Mouse (Mus musculus): ENCODE results near the gene Hspb9.

Gene Hspb9

GRCm38 (mm10) chr11:100705095-100705747, 8.4 kb upstream of the Hspb9 start:
- DNase-seq (ENCODE audit: low read depth, low spot score), result no peak

GRCm38 (mm10) chr11:100709201-100709810, 4.3 kb upstream of the Hspb9 start:
- DNase-seq (ENCODE audit: low read depth, low spot score), result no peak

- DNase-seq (ENCODE audit: low read depth, low spot score), result no peak
These were observed 3.1 kb upstream of the Hspb9 start for GRCm38 (mm10) chr11:100710528-100710927.

DNA sequence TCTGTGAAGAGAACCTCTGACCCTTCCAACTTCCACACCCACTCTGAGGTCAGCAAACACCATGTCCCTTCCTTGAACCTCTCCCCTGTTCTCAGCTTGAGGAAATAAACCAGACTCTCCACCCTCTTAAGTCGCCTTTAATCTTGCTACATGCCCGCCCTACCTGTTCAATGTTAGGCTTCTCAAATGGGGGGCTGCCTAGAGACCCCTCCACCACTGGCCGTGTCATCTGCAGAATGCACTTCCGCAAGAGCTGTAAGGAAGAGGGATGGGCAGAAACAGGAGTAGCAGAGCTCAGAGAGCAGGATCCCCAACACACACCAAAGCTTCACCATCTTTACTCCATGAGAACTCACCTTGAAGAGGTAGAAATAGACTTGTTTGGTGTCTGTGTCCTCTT, 2.7 kb upstream of the Hspb9 start:
- DNase-seq (ENCODE audit: low read depth, low spot score), result no peak

DNA sequence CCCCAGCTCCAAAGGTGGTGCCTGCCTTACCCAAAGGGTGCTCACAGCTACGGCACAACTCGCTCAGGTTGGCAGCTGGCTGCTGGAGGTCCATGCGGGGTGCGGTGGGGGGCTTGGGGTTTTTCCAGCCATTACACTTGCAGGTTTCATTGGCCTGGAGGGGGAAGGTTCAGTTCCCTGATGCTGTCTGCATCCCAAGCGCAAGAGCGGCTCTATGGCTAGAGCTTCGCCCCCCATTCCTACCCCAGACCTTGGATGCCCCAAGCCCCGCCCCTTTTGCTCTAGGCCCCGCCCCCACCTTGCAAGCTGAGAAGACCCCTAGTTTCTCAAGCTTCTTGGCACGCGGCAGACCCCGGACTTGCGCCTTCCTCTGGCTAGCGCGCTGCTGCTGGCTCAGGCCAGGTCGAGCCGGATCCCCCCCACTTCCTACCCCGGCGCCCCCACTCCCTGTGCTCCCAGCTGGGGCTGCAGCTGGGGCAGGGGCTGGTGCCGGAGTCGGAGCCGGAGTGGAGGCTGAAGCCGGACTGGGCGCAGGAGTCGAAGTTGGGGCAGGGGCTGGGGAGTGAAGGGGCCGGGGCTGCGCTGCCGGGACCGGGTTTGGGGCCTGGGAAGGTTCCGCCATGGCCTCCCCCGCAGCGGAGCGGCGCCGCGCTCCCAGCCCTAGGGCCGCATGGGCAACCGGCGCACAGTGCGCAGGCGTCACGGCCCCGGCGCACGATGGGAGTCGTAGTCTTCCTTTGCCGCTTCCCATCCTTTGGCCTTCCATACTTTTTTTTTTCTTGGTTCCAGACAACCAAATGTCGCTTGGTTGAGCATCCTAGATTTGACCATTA, 1.7 kb upstream of the Hspb9 start, which contains the start of gene Kat2a:
Gene Kat2a, minus strand, starts transcription at position 683 of the 833 bp plus-strand sequence.
- peak; percentile 71 for DNase-seq (ENCODE audit: low read depth, low spot score)

- no peak for DNase-seq (ENCODE audit: low read depth, low spot score)
These were observed 476 bp upstream of the Hspb9 start for GRCm38 (mm10) chr11:100713174-100713573.

DNA sequence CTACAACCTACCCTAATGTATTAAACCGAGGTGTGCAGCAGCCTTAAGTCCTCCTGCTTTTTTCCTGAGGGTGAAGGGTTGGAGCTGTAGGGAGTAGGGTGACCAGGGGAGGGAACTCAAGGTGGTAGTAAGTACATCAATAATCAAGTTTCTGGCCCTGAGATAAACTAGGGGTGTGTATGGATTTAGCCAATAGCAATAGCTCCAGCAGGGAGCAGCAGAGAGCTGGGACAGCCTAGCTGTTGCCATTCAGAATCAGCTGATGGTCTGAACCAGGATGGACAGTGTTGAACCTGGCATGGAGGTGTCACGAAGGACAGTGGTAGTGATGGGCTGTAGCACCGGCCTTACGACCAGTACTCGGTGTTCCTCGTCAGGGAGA, 875 bp downstream of the Hspb9 start:
- DNase-seq (ENCODE audit: low read depth, low spot score), result no peak

DNA sequence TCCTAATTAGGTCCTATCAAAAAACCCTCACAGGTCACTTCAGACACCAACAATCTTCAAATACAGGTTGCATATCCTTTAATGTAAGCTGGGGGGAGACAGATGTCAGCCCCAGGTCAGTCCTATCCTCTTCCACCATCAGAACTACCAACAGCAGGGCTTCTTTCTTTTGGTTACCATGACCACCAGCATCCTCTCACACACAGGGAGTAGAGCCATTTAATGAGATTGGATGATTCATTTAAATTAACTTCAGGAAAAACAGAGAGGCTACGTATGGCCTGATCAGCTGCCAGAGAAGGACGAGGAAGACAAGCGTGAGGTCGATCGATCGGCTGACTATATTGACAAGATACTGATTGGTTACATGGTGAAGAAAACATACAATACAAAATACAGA, 1.3 kb downstream of the Hspb9 start:
- DNase-seq (ENCODE audit: low read depth, low spot score), result no peak

GRCm38 (mm10) chr11:100716649-100717048, 3.0 kb downstream of the Hspb9 start:
- DNase-seq (ENCODE audit: low read depth, low spot score), result no peak

DNA sequence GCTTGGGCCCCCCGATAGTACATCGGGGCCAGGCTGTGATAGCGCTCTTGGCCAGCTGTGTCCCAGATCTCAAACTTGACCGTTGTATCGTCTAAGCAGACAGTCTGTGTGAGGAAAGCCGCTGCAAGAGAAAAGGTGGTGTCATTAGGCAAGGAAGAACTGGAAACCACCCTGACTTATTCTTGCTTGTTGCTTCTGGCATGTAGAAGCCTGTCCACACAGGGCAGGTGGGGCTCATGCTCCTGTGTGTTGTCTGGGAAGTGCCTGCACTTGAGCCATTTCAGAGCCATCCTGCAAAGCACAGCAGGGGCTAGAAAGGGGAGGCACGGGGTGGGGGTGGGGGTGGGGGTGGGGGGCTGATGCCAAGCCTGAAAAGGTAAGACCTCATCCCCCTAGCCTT, 4.8 kb downstream of the Hspb9 start:
- DNase-seq (ENCODE audit: low read depth, low spot score), result no peak

- no peak for DNase-seq (ENCODE audit: low read depth, low spot score)
These were observed 5.2 kb downstream of the Hspb9 start for GRCm38 (mm10) chr11:100718866-100719265.

DNA sequence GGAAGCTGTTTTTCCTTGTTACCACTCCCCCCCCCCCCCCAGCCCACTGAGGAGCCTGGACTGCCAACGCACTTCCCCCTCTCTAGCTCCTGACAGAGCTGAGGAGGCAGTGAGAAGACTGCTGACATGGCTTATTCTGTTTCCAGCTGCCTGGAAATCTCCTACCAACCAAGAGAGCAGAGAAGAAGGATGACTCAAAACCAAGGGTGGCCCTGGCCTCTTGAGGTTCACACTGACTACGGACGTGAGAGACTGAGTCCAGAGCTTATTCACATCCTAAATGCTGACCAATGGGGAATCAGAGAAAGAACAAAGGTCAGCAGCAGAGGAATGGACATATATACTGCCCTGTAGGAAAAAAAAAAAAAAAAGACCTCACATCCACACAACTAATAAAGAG, 5.7 kb downstream of the Hspb9 start:
- DNase-seq (ENCODE audit: low read depth, low spot score), result no peak

- no peak for DNase-seq (ENCODE audit: low read depth, low spot score)
These were observed 6.2 kb downstream of the Hspb9 start for GRCm38 (mm10) chr11:100719893-100720292.

DNA sequence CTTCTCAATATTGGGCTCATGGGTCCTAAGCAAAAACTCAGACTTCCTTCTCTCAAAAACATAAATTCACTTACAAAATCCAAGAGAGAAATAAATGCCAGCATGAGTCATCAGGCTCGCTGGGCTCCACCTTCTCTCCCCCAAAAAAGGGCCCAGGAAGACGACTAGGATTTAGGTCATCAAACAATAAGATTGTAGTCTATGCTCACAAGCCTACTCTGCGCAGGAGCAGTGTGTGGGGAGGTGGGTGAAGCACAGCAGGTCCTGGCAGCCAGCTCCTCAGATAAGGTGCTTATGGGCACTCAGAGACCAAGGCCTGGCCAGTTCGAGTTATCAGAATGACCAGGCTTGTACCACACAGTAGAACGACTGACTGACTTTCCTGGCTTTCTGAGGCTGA, 6.7 kb downstream of the Hspb9 start:
- DNase-seq (ENCODE audit: low read depth, low spot score), result no peak

DNA sequence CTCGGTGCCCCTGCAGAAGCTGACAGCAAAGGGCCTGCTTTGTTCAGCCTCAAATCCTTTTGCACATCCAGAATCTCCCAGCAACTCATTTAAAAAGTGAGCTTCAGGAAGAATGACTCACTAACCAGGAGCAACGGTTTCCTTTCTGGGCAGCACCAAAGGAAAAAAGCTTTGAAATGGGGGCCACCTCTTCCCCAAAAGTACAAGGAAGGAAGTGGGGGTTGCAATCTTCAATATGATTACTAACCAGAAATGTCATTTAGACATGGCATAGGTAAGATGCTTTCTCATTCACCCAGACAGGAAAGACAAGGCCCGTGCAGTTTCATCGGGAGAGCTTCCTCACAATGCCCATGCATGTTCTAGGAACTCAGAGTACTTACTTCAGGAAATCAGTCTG, 7.6 kb downstream of the Hspb9 start:
- no peak for DNase-seq (ENCODE audit: low read depth, low spot score)

- no peak for DNase-seq (ENCODE audit: low read depth, low spot score)
These were observed 8.3 kb downstream of the Hspb9 start for GRCm38 (mm10) chr11:100721776-100722492.

DNA sequence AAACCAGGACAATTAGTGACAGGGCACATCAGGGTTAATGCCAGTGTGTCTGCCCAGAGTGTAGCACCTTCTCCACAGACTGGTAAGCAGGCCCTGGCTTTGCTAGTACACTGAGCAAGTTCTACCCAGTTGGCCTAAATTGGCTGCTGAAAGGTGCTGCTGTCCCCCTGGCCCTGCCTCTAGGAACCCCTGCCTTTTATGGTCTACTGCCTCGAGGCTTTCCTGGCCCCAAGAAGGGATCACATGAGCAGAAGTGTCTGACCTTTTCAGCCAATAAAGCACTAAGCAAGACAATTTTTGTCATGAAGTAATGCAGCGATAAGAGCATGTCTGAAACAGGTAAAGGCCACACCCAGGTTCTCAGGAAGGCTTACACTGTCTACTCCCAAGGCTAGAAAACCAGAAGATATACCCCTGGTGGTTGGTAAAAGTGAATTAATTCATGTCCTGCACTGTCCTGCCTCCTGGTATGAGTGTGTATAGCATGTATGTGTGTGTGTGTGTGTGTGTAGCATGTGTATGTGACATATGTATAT, 8.9 kb downstream of the Hspb9 start:
- DNase-seq (ENCODE audit: low read depth, low spot score), result no peak

DNA sequence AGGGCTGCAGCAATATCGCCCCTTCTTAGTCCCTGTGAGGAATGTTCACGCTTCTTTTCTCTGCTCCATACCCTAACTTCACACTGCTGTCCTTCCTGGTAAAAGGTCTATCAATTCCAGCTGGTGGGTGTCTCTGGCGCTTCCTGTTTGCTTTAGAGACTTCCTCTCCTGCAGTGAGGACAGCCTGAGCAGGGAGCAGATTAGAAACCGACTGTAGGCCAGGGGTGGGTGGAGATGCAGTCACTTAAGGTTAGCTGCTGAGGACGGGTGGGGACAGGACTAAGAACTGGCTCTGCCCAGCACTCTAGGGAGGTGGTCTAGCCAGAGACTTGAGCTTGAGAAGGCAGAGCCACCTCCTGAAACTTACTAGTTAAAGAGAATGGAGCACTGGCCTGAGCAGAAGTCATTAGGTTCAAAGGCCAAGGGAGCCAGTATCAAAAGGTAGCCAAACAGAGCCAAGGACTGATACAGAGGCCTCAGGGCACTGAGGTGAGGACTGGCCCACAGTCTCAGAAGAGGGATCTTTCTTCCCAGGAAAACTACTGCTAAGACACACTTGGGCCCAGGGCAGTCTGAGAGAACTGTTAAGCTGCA, 11.4 kb downstream of the Hspb9 start:
- no peak for DNase-seq (ENCODE audit: low read depth, low spot score)

GRCm38 (mm10) chr11:100727201-100727600, 13.6 kb downstream of the Hspb9 start:
- no peak for DNase-seq (ENCODE audit: low read depth, low spot score)

- DNase-seq (ENCODE audit: low read depth, low spot score), result peak; percentile 63
These were observed 15.0 kb downstream of the Hspb9 start for GRCm38 (mm10) chr11:100728601-100729000.

DNA sequence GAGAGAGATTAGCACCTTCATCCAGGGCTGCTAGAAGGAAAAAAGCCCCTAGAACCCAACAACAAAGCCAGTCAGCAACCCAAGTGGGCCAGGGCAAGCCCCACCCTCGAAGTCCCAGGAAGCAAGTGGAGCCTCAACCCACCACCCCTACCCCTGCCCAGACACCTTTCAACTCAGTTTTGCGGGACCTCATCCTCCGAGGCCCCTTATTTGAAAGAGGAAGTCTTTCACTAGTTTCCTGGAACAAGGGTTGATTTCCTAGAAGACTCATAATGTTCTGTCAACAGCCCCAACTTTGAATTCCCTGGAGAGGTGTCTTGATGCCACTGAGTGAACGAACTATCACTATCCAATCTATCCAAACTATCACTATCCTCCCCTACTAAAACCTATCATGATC, 16.3 kb downstream of the Hspb9 start:
- DNase-seq (ENCODE audit: low read depth, low spot score), result no peak
